Mouse (Mus musculus) midbrain, embryonic 14.5 days (tissue): Measurements from ENCODE around the gene Dnaja2. TPM values are rescaled to one million over a fixed set of nuclear protein-coding genes. Genes with fewer than 3 reads are reported as not detected.

Experiments
- ATAC-seq: fragments of 200-750 bp; cut with Nextera tagmentation; 2 replicates; pipeline ENCODE4 v1.8.0; 2017; ENCODE audit warnings: moderate number of reproducible peaks, moderate library complexity; ENCODE audit not compliant: low FRiP score, low TSS enrichment
- DNase-seq: peaks from one replicate; pipeline ENCODE4 v3.0.0-alpha.2; 2015
- H3K27ac ChIP-seq: fragments of 300-500 bp; sonication (generic); replicated peaks from 2 replicates; pipeline ENCODE4 v1.5.1; 2014; ENCODE audit warnings: mild to moderate bottlenecking, low read depth, low read length, moderate library complexity
- H3K27me3 ChIP-seq: fragments of 300-500 bp; sonication (generic); 2 replicates; pipeline ENCODE4 v1.6.1; 2014; ENCODE audit warnings: low read length, control low read depth, mixed read lengths; ENCODE audit not compliant: control insufficient read depth, insufficient read depth
- H3K36me3 ChIP-seq: fragments of 300-500 bp; sonication (generic); 2 replicates; pipeline ENCODE4 v1.6.1; 2014; ENCODE audit warnings: low read length, control low read depth; ENCODE audit not compliant: control insufficient read depth, insufficient read depth
- H3K4me1 ChIP-seq: fragments of 300-500 bp; sonication (generic); 2 replicates; pipeline ENCODE4 v1.6.1; 2014; ENCODE audit warnings: mild to moderate bottlenecking, antibody characterized with exemption, low read length, control low read depth; ENCODE audit not compliant: control insufficient read depth, insufficient read depth
- H3K4me2 ChIP-seq: fragments of 300-500 bp; sonication (generic); 2 replicates; pipeline ENCODE4 v1.6.1; 2014; ENCODE audit warnings: mild to moderate bottlenecking, low read length, moderate library complexity
- H3K4me3 ChIP-seq: fragments of 300-500 bp; sonication (generic); replicated peaks from 2 replicates; pipeline ENCODE4 v1.5.1; 2014; ENCODE audit warnings: low read depth, low read length
- H3K9ac ChIP-seq: fragments of 300-500 bp; sonication (generic); replicated peaks from 2 replicates; pipeline ENCODE4 v1.6.1; 2014; ENCODE audit warnings: mild to moderate bottlenecking, low read length, moderate library complexity
- H3K9me3 ChIP-seq: fragments of 300-500 bp; sonication (generic); 2 replicates; pipeline ENCODE4 v1.6.1; 2016; ENCODE audit warnings: low read length, control low read depth, mixed read lengths; ENCODE audit not compliant: control insufficient read depth
- WGBS: fragments of 180-500 bp; shearing (Covaris S2); extraction: QIAGEN DNeasy Blood & Tissue Kit; methylation state at CpG from one replicate; pipeline ENCODE4 v1.1.7; 2014; 5-methylcytosine and 5-hydroxymethylcytosine counted together
- polyA plus RNA-seq: library from polyadenylated mRNA; unstranded; fragments of >200 nt; fragmentation: Nextera tagmentation; extraction: Ambion mirVana; gene quantifications from 2 replicates; pipeline ENCODE4 v1.2.1, GENCODE M21; 2014

The Dnaja2 gene
- polyA plus RNA-seq, 1 experiment from 2014 or later, result 182 TPM

DNA sequence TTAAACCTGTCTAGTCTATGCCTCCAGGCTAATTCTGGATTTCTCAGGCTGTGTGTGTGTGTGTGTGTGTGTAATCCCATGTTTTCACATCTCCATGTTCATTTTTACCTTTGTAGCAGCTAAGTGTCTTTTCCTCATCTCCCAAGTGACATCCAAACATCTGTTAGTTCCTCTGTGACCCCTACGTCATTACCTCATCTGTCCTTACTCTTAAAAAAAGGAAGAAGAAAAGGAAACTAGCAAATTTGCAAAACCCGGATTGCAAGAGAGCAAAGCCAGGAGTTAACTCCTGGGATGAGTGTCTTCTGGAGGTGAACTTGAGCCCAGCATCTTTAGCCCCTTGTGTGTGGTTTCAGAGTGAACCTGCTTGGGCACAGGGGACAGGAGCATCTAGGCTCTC, 52.8 kb downstream of the Dnaja2 start:
- H3K9me3 ChIP-seq, result no peaks in the 10 kb centered on the region
- no peak overlapping the region for H3K4me3 ChIP-seq
- DNase-seq (no peak), ATAC-seq (no peak)
- no peak overlapping the region; the same call in 1 of the 2 replicates for H3K9ac ChIP-seq
- H3K4me2 ChIP-seq, result no peak overlapping the region
- H3K4me1 ChIP-seq, result no peaks in the 10 kb centered on the region
- peaks cover 26% of the 10 kb centered on the region for H3K36me3 ChIP-seq
- no peak overlapping the region for H3K27ac ChIP-seq
- 81% methylated on average over 2 of the region's 2 CpGs for WGBS
- no peaks in the 10 kb centered on the region for H3K27me3 ChIP-seq

DNA sequence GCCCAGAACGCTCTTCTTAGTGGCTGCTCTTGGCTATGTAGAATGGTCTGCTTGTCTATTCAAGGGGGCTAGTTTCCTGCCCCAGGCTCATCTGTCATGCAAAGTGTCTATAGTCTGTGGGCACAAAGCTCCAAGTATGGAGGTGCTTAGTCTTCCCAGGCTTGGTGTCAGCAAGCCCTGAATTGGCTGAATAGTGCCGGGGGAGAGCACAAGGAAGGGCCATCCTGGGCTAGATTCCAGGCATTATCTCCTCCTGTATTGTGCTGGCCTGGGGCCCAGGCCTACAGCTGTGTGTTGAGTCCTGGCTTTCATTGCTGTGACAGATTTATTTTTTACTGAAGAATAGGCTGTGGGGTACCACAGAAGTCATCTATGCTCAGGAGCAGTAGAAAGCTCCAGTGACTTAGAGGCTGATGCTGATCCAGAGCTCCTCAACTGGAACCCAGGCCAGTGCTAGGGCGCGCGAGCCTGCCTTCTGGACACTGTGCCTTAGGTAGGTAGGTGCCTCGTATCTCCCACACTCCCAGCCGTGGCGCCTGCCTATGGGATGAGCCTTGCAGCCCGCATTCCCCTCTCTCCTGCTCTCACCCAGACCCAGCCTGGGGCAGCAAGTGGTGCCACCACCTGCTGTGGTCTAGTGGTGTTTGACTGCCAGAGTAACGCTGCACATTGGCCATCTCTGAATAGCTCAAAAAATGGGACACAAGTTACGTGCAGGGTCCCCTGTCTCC, 54.0 kb downstream of the Dnaja2 start:
- no peaks in the 10 kb centered on the region for H3K9me3 ChIP-seq
- H3K9ac ChIP-seq, result no peak overlapping the region
- no peak overlapping the region for H3K4me3 ChIP-seq
- WGBS, result 74% methylated on average over 11 of the region's 11 CpGs
- peak; percentile 61 for DNase-seq
- ATAC-seq, result peak; percentile 62
- no peaks in the 10 kb centered on the region for H3K4me1 ChIP-seq
- no peak overlapping the region for H3K4me2 ChIP-seq
- H3K27ac ChIP-seq, result peak overlapping the region; percentile 60
- peaks cover 19% of the 10 kb centered on the region for H3K36me3 ChIP-seq
- no peaks in the 10 kb centered on the region for H3K27me3 ChIP-seq

- Histone ChIP-seq H3K27ac (0 out of 2 replicates have a peak overlapping the region, but pooled peaks have one; percentile 26), H3K27me3 (no peaks in the 10 kb centered on the region), H3K4me3 (no peak overlapping the region), H3K4me1 (no peaks in the 10 kb centered on the region), H3K36me3 (peaks cover 13% of the 10 kb centered on the region), H3K4me2 (no peak overlapping the region), H3K9ac (no peak overlapping the region), H3K9me3 (no peaks in the 10 kb centered on the region)
- ATAC-seq (no peak), DNase-seq (no peak)
- WGBS, result 93% methylated on average over 10 of the region's 10 CpGs
These were observed 54.7 kb downstream of the Dnaja2 start for GRCm38 (mm10) chr8:85500460-85500859.

DNA sequence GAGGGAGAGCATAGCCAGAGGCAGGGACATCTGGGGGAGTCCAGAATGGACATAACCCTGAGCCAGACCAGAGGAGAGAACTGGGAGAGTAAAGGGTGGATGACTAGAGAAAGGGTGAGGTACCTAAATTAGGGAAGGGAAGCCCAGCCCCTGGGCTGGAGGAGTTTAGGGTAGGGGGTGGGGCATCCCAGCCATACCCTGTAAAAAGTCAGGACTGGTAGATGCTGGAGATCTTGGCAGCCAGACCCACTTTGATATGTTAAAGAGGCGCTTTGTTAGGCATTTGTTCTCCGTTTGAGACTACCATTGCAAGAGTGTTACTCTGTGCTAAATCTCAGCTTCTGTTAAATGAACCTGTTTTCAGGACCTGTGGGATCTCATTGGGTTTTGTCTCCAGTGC, 56.6 kb downstream of the Dnaja2 start:
- 21% methylated on average over 2 of the region's 2 CpGs for WGBS
- H3K27ac ChIP-seq, result no peak overlapping the region
- DNase-seq (no peak), ATAC-seq (no peak)
- H3K4me2 ChIP-seq, result no peak overlapping the region
- H3K36me3 ChIP-seq, result no peaks in the 10 kb centered on the region
- H3K4me1 ChIP-seq, result peaks cover 3% of the 10 kb centered on the region; the same call in 1 of the 2 replicates
- H3K9me3 ChIP-seq, result no peaks in the 10 kb centered on the region
- no peaks in the 10 kb centered on the region for H3K27me3 ChIP-seq
- no peak overlapping the region for H3K4me3 ChIP-seq
- H3K9ac ChIP-seq, result no peak overlapping the region

- no peak for DNase-seq
- H3K36me3 ChIP-seq, result no peaks in the 10 kb centered on the region
- H3K4me1 ChIP-seq, result peaks cover 6% of the 10 kb centered on the region; the same call in 1 of the 2 replicates
- WGBS, result 92% methylated on average over 4 of the region's 4 CpGs
- H3K27ac ChIP-seq, result no peak overlapping the region
- H3K9ac ChIP-seq, result no peak overlapping the region
- no peak overlapping the region for H3K4me2 ChIP-seq
- no peak overlapping the region for H3K4me3 ChIP-seq
- no peak for ATAC-seq
- H3K9me3 ChIP-seq, result no peaks in the 10 kb centered on the region
- no peaks in the 10 kb centered on the region for H3K27me3 ChIP-seq
These were observed 58.4 kb downstream of the Dnaja2 start for GRCm38 (mm10) chr8:85496778-85497177.

- 86% methylated on average over 5 of the region's 5 CpGs for WGBS
- Histone ChIP-seq H3K9me3 (no peaks in the 10 kb centered on the region), H3K36me3 (no peaks in the 10 kb centered on the region), H3K9ac (no peak overlapping the region), H3K4me1 (peaks cover 6% of the 10 kb centered on the region; the same call in 1 of the 2 replicates), H3K4me2 (no peak overlapping the region), H3K27ac (no peak overlapping the region), H3K4me3 (no peak overlapping the region), H3K27me3 (no peaks in the 10 kb centered on the region)
- DNase-seq, result no peak
- ATAC-seq, result no peak
These were observed 59.0 kb downstream of the Dnaja2 start for GRCm38 (mm10) chr8:85496125-85496524.

DNA sequence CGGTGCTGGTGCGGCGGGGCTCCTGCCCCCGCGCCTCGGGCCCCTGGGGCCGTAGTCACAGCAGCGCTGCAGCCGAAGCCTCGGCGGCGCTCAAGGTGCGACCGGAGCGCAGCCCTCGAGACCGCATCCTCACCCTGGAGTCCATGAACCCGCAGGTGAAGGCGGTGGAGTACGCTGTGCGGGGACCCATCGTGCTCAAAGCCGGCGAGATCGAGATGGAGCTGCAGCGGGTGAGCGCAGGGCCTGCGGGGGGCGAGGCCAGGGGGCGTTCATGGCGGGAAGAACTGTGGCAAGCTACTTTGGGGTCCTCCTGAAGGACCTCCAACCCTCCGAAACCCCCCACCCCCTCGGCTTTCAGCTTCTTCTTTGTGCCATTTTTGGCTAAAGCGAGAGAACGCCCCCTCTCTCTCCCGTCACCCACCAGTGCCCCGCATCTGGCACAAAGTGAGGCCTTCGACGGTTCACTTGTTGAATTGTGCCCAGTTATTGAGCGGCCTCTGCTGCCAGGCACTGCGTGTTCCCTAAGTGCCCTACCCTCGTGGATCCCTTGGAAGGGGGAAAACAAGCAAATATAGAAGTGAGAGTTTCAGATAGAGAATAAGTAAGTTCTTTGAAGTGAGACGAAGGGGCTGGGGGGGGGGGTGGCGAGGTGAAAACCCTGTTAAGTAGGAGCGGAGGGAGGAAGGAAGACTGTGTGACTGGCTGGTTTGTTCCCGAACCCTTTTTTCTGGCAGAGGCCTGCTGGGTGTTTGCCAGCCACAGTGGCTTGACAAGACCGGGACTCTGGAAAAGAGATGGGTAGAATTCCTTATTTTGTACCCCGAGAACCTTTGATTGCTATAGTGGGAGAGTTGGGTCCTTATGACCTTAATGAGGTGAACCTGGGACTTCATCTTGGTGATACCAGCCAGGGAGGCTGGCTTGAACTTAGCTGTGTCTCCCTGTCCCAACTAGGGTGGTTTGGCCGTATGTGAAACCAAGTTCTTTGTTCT, 61.9 kb downstream of the Dnaja2 start:
- DNase-seq, result peak; percentile 60
- peak; percentile 16; the same call in 1 of the 2 replicates for ATAC-seq
- H3K27ac ChIP-seq, result peak overlapping the region; percentile 49; the same call in 1 of the 2 replicates
- H3K27me3 ChIP-seq, result no peaks in the 10 kb centered on the region
- peak overlapping the region; percentile 83 for H3K4me3 ChIP-seq
- H3K36me3 ChIP-seq, result no peaks in the 10 kb centered on the region
- H3K9ac ChIP-seq, result peak overlapping the region; percentile 76
- 7% methylated on average over 49 of the region's 49 CpGs for WGBS
- peak overlapping the region; percentile 79 for H3K4me2 ChIP-seq
- H3K9me3 ChIP-seq, result no peaks in the 10 kb centered on the region
- H3K4me1 ChIP-seq, result peaks cover 6% of the 10 kb centered on the region; the same call in 1 of the 2 replicates

DNA sequence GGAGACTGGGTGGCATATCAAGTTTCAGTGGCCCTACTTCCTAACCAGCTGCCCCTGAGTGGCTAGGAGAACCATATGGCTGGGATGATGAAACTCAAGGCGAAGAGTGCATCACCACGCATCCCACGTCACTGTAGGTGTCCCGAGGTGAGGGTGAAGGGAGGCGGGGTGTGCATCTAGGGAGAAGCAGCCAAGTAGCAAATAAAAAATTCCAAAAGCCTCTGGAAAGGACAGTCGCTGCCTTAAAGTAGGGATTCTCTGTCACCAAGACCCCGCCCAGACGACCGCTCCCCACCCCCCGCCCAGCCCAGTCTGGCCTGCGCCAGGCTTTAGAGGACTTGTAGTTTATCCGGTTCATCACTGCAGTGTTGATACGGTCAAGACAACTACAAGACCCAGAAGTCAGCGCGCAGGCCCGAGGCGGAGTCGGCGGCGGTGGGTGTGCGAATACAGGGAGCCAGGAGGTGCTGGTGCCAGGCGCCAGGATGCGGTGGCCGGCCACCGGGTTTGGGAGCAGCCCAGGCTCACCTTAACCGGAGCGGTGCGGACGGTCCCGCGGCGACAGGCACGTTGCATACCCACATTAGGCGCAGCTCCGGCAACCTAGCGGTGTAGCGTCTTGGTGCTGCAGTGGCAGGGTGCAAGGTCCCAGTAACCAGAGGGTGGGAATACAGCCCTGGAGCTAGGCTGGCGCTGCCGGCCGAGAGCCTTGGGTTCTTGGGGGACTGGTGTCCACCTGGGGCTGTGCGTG, 62.8 kb downstream of the Dnaja2 start, which contains the start of gene Gpt2:
Gene Gpt2 (plus strand): TSS at position 452 of the 751 bp plus-strand sequence.
- peak within 1 kb of the TSS; percentile 76 for H3K9ac ChIP-seq
- H3K9me3 ChIP-seq, result no peaks in the 10 kb centered on the region
- H3K36me3 ChIP-seq, result no peaks in the 10 kb centered on the region
- peak within 1 kb of the TSS; percentile 49; the same call in 1 of the 2 replicates for H3K27ac ChIP-seq
- H3K4me2 ChIP-seq, result peak within 1 kb of the TSS; percentile 79
- no peaks in the 10 kb centered on the region for H3K27me3 ChIP-seq
- DNase-seq (peak; percentile 96), ATAC-seq (peak; percentile 98)
- under 1% methylated on average over 41 of the region's 41 CpGs for WGBS
- H3K4me1 ChIP-seq, result peaks cover 6% of the 10 kb centered on the region; the same call in 1 of the 2 replicates
- H3K4me3 ChIP-seq, result peak within 1 kb of the TSS; percentile 83
